Mouse (Mus musculus) small intestine, adult 2 months (tissue): ENCODE data around the gene AC134908.4. TPM values are rescaled to one million over a fixed set of nuclear protein-coding genes. Genes with fewer than 3 reads are reported as not detected.
"Not testable (repeated sequence)": the region's sequence is repeated elsewhere in the genome, so short reads cannot be mapped to it uniquely, and the experiment has no call there.

ENCODE experiments used
- H3K27ac ChIP-seq: fragments of 200-500 bp; 2 replicates; pipeline ENCODE4 v1.5.1; 2012; ENCODE audit warnings: low read depth, low read length, control low read depth, inconsistent platforms; ENCODE audit not compliant: insufficient read depth
- H3K27me3 ChIP-seq: fragments of 200-500 bp; 2 replicates; pipeline ENCODE4 v1.6.1; 2012; ENCODE audit warnings: mild to moderate bottlenecking, moderate library complexity, low read length, inconsistent platforms; ENCODE audit not compliant: control insufficient read depth, insufficient read depth
- H3K36me3 ChIP-seq: fragments of 200-500 bp; 2 replicates; pipeline ENCODE4 v1.6.1; 2012; ENCODE audit warnings: mild to moderate bottlenecking, low read length, control low read depth, inconsistent platforms; ENCODE audit not compliant: control insufficient read depth, insufficient read depth
- H3K4me1 ChIP-seq: fragments of 200-500 bp; 2 replicates; pipeline ENCODE4 v1.6.1; 2012; ENCODE audit warnings: low read length, inconsistent platforms, mixed read lengths; ENCODE audit not compliant: control insufficient read depth, insufficient read depth, insufficient read length
- H3K4me3 ChIP-seq: fragments of 200-500 bp; 2 replicates; pipeline ENCODE4 v1.5.1; 2012; ENCODE audit warnings: low read depth, mild to moderate bottlenecking, control low read depth, inconsistent platforms, low read length, moderate library complexity
- CTCF ChIP-seq: fragments of 200-500 bp; IDR thresholded peaks from 2 replicates; pipeline ENCODE4 v1.5.1; 2012; ENCODE audit warnings: low read depth, mild to moderate bottlenecking, control low read depth, inconsistent platforms, low read length, moderate library complexity, mixed read lengths; ENCODE audit not compliant: insufficient replicate concordance, insufficient read length; ENCODE audit errors: extremely low read depth
- POLR2A ChIP-seq: fragments of 200-500 bp; IDR thresholded peaks from 2 replicates; pipeline ENCODE4 v1.6.1; 2012; ENCODE audit warnings: low read depth, mild to moderate bottlenecking, control low read depth, inconsistent platforms, low read length, moderate library complexity
- WGBS: fragments of 180-500 bp; shearing (Covaris S2); methylation state at CpG from one replicate; pipeline ENCODE4 v1.1.7; 2018; 5-methylcytosine and 5-hydroxymethylcytosine counted together
- polyA plus RNA-seq: library from polyadenylated mRNA; depleted of rRNA; stranded (reverse); fragments of >200 nt; gene quantifications from 2 replicates; pipeline ENCODE4 v1.2.3, GENCODE M21; 2012

The AC134908.4 gene
- polyA plus RNA-seq, 1 experiment = not detected

- 2% methylated on average over 20 of the region's 20 CpGs for WGBS
- TF ChIP-seq CTCF (peak; percentile 45; the same call in 1 of the 2 replicates), POLR2A (no peak)
- Histone ChIP-seq H3K27ac (no peak overlapping the region), H3K27me3 (peaks cover 15% of the 10 kb centered on the region), H3K4me1 (peaks cover 3% of the 10 kb centered on the region), H3K36me3 (no peaks in the 10 kb centered on the region), H3K4me3 (no peak overlapping the region)
Observed at GRCm38 (mm10) chr17:25813471-25813870, 18.0 kb upstream of the AC134908.4 start.

- Histone ChIP-seq H3K27me3 (peaks cover 16% of the 10 kb centered on the region), H3K4me1 (peaks cover 3% of the 10 kb centered on the region), H3K36me3 (no peaks in the 10 kb centered on the region), H3K4me3 (no peak overlapping the region), H3K27ac (no peak overlapping the region)
- 64% methylated on average over 4 of the region's 4 CpGs for WGBS
- TF ChIP-seq POLR2A (no peak), CTCF (no peak)
Observed at GRCm38 (mm10) chr17:25810890-25811289, 15.4 kb upstream of the AC134908.4 start.

GRCm38 (mm10) chr17:25809606-25810340 is 14.3 kb upstream of the AC134908.4 start:
- 11% methylated on average over 25 of the region's 25 CpGs for WGBS
- Histone ChIP-seq H3K27me3 (peaks cover 16% of the 10 kb centered on the region), H3K4me3 (peak overlapping the region; percentile 59), H3K27ac (no peak overlapping the region), H3K36me3 (no peaks in the 10 kb centered on the region), H3K4me1 (peaks cover 3% of the 10 kb centered on the region)
- no peak for TF ChIP-seq CTCF
- no peak for TF ChIP-seq POLR2A

- Histone ChIP-seq H3K27ac (no peak within 1 kb of the TSS), H3K36me3 (no peaks in the 10 kb centered on the region), H3K4me1 (peaks cover 3% of the 10 kb centered on the region), H3K27me3 (peaks cover 18% of the 10 kb centered on the region), H3K4me3 (peak within 1 kb of the TSS; percentile 59)
- under 1% methylated on average over 94 of the region's 100 CpGs for WGBS
- TF ChIP-seq POLR2A (no peak), CTCF (no peak)
Observed at GRCm38 (mm10) chr17:25808789-25809605, 13.5 kb upstream of the AC134908.4 start, which contains the start of gene Fbxl16. Gene Fbxl16 (plus strand): TSS chr17:25809085.

GRCm38 (mm10) chr17:25808028-25808427 is 12.6 kb upstream of the AC134908.4 start:
- TF ChIP-seq CTCF (no peak), POLR2A (no peak)
- Histone ChIP-seq H3K27me3 (peaks cover 19% of the 10 kb centered on the region), H3K4me3 (no peak overlapping the region), H3K4me1 (peaks cover 3% of the 10 kb centered on the region), H3K36me3 (no peaks in the 10 kb centered on the region), H3K27ac (no peak overlapping the region)
- WGBS = 44% methylated on average over 5 of the region's 5 CpGs

GRCm38 (mm10) chr17:25807452-25807851 is 12.0 kb upstream of the AC134908.4 start:
- H3K4me3 ChIP-seq, H3K36me3 ChIP-seq, H3K4me1 ChIP-seq, H3K27ac ChIP-seq: not testable (repeated sequence)
- WGBS = 36% methylated on average over 2 of the region's 2 CpGs
- H3K27me3 ChIP-seq = peaks cover 24% of the 10 kb centered on the region

- Histone ChIP-seq H3K27me3 (peaks cover 24% of the 10 kb centered on the region), H3K4me1 (peaks cover 3% of the 10 kb centered on the region), H3K4me3 (no peak overlapping the region), H3K36me3 (no peaks in the 10 kb centered on the region), H3K27ac (no peak overlapping the region)
- 69% methylated on average over 4 of the region's 4 CpGs for WGBS
- TF ChIP-seq CTCF (no peak), POLR2A (no peak)
Observed at GRCm38 (mm10) chr17:25806507-25806906, 11.0 kb upstream of the AC134908.4 start.
